Mouse (Mus musculus) kidney, adult 8-10 months (tissue): ENCODE data around the gene Slc16a13.

Experiments
- DNase-seq, 2 experiments: peaks; one replicate each; pipeline ENCODE4 v3.0.0; 2022

The Slc16a13 gene

GRCm38 (mm10) chr11:70220731-70221602, at the start of gene Slc16a13:
Slc16a13 (minus strand) TSS chr11:70221064.
- peak; percentile 98 to 99 for DNase-seq

DNA sequence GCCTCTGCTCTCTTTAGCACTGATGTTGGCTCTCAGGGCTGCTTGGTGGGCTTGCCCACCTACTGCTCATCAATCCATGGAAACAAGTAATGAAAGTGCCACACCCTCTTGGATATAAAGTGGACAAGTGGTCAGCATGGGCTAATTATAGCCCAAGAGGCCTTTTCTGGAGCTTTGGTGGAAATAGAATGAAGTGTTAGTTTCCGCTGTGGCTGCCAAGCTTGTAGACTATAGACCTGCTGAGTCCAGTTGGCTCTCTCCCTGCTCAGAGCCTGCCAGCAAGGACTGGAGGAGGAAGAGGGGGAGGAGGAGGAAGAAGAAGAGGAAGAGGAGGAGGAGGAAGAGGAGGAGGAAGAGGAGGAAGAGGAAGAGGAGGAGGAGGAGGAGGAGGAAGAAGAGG, 45.5 kb upstream of the Slc16a13 start:
- DNase-seq, result peak in 1 of 2 experiments; percentile 29

- no peak for DNase-seq
Observed at GRCm38 (mm10) chr11:70265819-70266218, 45.0 kb upstream of the Slc16a13 start.

- DNase-seq, result no peak
Observed at GRCm38 (mm10) chr11:70265252-70265651, 44.4 kb upstream of the Slc16a13 start.

DNA sequence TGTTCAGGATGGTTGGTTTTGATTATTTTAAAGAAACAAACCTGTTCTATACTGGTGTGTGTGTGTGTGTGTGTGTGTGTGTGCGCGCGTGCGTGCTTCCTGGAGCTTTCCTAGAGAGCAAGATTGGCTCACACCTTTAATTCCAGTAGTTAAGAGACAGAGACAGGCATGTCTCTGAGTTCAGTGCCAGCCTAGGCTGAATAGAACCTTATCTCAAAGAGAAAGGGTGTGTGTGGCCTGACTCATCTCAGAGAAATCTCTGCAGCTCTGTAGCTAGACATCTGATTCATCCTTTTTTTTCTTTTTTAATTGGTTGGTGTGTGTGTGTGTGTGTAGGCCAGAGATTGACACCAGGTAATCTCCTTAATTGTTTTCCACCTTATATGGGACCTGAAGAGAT, 38.2 kb upstream of the Slc16a13 start:
- DNase-seq, result no peak

DNA sequence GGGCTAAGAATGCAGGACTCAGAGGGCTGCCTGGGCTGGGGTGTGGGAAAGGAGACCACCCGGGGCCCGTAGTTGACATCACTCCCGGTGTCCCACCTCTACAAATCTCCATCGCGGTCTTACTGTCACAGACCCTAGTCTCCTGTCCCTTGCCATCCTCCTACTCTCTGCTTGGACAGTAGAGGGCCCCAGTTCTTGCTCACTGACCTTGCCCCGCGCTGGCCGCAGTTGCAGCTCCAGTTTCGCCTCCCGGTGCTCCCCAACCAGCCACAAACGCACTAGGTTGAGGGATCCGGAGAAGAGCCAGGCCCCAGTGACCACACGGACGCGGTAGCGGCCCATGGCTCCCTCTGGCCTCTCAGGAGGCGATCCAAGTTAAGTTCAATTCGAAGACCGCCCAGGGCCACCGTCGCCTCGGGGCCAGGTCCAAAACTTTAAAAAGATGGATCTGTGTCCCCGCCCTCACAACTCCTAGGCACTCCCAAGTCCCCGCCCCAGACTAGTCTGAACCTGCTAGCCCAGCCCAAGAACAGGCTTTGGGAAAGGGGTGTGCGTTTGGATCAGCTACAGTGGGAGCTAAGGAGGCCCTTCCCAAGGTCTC, 34.2 kb upstream of the Slc16a13 start, which contains the start of gene Alox12:
Gene Alox12, minus strand, starts transcription at position 423 of the 601 bp plus-strand sequence.
- DNase-seq, result peak; percentile 51 to 59

DNA sequence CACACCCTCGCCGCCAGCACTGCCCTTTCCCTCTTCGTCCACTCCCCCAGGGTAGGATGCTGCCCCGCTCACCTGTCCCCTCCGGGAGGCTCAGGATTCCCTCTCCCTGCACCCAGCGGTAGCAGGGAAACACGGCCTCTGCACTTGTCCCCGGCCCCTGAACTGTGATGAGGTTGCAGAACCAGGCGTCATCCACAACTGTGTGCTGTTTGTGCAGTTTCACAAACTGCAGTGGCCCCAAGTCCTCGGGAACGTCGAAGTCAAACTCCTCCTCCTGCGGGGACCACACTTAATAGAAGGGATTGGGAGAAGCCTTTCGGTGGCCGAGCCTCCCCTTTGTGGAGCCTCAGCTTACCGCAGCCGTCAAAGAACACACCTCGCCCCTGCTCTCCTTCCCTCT, 33.5 kb upstream of the Slc16a13 start:
- no peak for DNase-seq

DNA sequence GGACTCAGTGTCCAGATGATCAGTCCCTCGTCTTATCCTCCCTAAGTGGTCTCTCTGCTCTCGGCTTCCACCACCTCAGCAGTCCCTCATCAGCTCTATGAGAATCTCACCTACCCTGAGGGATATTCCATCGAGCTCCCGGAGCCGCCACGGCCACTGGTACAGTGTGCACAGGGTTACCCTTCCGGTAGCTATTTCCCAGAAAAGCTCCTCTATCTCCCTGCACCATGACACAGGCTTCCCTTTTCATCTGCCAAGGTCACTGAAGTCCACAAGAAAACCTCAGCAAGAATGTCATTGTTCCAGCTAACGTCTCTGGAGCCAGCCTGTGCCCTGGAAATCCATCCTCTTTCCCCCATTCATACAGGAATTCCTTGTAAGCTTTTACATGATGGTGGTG, 31.0 kb upstream of the Slc16a13 start:
- DNase-seq, result no peak

DNA sequence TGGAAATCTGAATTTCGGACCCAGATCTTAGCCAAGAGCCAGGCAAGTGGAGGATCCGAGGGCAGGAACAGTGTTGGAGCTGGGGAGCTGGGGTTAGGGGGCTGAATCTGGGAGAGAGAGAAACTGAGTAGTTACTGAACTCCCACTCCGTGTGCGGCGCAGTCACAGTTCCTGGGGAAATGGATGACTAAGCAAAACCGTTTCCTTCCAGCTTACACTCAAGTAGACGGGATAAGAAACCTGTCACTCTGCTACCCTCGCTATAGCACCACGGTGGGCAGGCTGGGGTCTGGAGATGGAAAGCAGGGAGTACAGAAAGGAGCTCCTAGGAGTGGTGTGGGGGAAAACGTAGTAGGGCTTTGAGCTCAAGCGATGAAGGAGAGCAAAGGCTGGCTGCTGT, 29.3 kb upstream of the Slc16a13 start:
- no peak for DNase-seq

GRCm38 (mm10) chr11:70247136-70247845, 26.4 kb upstream of the Slc16a13 start:
- DNase-seq, result peak in 1 of 2 experiments; percentile 75

DNA sequence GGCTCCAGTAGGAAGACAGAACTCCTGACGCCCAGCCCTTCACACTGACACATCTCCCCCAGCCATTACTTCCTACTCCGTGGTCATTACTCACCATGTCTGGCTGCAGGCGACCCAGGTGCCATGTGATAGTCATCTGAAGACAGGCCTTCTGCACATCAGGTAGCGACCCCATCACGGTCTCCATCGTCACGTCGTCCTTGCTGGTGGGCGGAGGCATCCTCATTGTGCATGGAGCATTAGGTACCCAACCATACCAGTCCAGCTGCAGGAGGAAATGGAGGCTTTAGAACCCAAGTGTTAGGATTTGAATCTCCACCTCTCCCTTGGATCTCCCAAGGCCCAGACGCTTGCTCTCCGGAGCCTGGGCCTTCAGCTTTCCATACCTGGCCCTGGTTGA, 21.7 kb upstream of the Slc16a13 start:
- DNase-seq, result no peak

- DNase-seq, result peak; percentile 85 to 88
Observed at GRCm38 (mm10) chr11:70239541-70240279, 18.8 kb upstream of the Slc16a13 start, which contains the start of the genes Gm21988 and Rnasek. Gm21988 (minus strand) TSS chr11:70239830. Rnasek (minus strand) TSS chr11:70239842.

DNA sequence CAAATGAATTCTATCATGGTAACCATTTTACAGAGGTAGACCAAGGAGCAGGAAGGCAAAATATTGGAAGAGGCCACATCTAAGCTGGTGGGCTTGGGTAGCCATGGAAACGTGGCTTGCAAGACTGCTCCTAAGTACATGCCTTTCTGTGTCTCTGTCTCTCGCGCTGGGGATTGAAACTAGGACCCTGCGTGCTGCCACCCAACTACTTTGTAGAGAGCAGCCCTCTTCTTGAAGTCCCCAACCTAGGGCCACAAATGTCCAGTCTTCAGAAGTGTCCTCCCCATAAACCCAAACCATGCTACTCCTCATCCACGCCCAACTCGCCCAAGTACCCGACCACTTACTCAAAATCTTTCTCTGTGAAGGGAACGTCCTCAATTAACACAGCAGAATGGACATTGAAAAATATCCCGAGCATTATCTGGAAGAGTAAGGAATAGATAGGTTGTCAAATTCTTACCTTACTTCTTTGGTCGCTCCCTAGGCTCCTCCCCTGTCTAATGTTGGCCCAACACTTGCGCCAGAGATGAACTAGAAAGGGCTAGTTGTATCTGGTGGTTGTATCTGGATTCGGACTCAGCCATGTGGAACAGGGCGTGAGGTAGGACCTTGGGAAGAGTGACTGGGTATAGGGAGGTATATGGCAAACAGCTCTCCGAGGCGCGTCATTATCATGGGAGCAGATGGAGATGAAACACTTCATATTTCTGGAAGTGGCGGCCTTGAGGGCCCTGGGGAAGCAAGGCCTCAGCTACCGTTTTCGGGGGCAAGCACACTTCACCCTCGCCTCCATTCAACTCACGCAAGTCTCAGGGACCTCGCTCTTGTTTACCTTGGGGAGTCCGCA, 18.0 kb upstream of the Slc16a13 start:
- DNase-seq, result no peak

- peak; percentile 96 for DNase-seq
Observed at GRCm38 (mm10) chr11:70237457-70238167, 16.7 kb upstream of the Slc16a13 start, which contains the start of gene 0610010K14Rik. 0610010K14Rik (minus strand) TSS chr11:70237914.

DNA sequence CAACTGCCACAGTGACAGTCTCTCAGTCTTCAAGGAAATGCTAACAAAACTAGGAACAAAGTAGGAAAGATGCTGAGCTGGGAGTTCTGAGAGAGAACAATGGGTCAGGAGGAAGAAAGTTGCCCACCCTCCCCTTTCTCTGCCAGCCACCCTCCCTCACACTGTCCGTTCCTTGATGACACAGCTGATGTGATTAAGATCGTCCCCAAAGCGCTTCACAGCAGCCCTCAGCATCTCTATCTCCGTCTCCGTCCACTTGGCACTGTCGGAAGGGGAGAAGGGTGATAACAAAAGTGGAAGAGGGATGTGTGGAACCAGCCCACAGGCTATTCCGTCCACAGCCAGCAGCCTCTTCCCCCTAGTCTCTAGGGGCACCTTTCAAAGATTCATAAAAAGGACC, 15.9 kb upstream of the Slc16a13 start:
- no peak for DNase-seq

GRCm38 (mm10) chr11:70235254-70235900, 14.5 kb upstream of the Slc16a13 start:
- DNase-seq, result peak in 1 of 2 experiments; percentile 62

DNA sequence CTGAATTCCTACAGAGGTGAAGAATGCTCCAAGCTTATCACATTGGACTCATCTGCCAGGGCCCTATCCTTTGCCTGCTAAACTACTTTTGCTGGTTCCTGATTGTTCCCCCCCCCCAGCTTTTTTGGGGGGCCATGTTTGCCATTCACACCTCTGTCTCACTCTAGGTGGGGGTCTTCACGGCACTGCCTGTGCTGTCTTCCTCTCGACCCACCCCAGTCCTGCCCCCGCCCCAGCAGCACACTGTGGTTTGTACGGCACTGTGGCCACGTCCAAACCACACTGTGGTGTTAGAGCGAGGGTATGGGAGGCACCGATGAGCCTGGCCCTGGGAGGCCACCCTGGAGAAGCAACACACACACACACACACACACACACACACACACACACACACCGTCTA, 13.6 kb upstream of the Slc16a13 start:
- DNase-seq, result no peak

DNA sequence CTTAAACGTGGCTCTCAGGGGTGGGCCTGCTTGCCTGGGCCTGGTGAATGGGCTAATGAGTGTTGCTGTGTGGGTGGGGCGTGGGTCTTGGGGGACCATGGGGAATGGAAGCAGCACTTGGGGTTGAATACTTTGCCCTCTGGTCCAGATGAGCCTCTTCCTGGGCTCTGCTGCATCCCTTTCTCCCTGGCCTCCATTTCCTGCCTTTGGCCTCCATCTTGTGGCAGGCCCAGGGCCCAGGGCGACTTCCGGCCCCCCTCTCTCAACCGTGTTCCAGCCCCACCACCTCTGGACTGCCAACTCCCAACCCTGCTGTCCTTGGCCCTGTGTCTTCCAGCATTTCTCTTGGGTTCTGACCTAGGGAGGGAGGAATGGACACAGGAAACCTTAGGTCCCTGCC, 13.2 kb upstream of the Slc16a13 start:
- no peak for DNase-seq

DNA sequence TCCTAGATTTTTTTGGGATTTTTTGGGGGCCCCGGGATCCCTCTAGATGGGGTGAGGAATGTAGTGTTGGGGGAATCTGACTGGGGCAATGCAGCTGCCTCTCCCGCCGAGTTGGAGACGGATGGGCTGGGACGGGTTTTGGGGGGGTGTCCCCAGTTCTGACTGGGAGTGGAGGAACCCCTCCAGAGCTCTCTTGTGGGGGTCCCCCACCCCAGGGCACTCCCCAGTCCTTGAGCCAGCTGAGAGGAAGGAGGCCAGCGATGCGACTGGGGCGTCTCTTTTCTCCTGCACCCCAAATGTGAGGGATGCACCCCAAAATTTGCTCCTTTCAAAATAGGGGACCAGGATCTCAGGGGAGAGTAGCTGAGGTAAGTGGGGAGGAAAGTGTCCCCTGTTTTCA, 12.2 kb upstream of the Slc16a13 start:
- no peak for DNase-seq

DNA sequence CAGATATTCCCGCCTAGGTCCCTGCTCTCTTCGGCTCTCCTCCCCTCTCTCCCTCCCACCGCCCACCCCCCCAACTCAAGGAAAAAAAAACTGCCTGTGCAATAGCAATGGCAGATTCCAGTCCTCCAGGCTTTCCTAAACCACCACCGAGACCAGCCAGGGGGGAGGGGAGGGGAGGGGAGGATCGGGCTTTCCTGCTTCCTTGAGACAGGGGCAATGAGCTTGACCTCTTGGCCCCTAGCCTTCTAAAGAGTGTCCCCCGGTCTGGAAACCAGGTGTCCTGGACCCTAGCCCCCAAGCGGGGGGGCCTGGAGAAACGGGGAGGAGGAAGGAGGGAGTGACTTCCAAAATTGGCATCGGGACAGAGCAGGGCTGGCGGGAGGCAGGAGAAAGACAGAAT, 11.7 kb upstream of the Slc16a13 start:
- no peak for DNase-seq
